Mouse (Mus musculus) neural tube, postnatal 0 days (tissue): ENCODE data around the gene Gpatch4. TPM values are rescaled to one million over a fixed set of nuclear protein-coding genes. Genes with fewer than 3 reads are reported as not detected.

Experiments used
- polyA plus RNA-seq: library from polyadenylated mRNA; unstranded; fragments of >200 nt; fragmentation: Nextera tagmentation; extraction: Ambion mirVana; gene quantifications from 2 replicates; pipeline ENCODE4 v1.2.1, GENCODE M21; 2015

Gpatch4 gene
- polyA plus RNA-seq = 29.4 and 33.1 TPM in 2 replicates

GRCm38 (mm10) chr3:88042661-88043421 is at the start of gene Gpatch4:
TSS of gene Gpatch4 (plus strand) at chr3:88043108.

GRCm38 (mm10) chr3:88000181-88000580 is 42.7 kb upstream of the Gpatch4 start, which contains the start of gene Bcan:
TSS of gene Bcan (minus strand) at chr3:88000230.

DNA sequence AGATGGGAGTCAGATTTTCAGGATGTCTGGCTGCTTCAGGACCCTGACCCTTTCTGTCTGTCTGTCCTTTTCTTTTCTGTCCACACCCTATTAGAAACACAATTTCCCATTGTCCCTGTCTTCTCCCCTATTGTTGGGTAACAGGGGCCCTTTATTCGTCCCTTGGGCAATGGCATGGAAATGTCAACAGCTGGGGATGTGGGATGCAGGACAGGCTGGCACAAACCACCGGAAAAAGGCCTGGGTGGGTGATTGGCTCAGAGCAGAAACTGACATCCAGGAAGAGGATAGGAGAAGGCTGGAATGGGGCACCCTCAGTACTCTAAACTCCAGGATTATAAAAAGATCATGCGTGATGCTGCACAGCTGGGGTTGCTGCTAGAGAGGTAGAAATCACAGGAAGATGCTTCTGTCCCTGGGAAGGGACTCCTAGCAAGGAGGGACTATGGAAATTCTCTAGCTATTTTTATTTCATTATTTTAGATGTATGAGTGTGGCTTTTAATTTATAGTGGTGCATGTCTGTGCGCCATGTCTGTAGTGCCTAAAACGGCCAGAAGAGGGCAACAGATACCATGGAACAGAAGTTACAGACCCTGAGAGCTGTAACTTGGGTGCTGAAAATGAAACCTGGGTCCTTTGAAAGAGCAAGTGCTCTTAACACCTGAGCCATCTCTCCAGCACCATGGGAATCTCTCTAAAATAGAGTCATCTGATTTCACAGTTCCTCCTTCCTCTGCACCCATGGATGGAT is 15.3 kb upstream of the Gpatch4 start, which contains the start of gene Hapln2:
Gene Hapln2, minus strand, starts transcription at position 150 of the 753 bp plus-strand sequence.

DNA sequence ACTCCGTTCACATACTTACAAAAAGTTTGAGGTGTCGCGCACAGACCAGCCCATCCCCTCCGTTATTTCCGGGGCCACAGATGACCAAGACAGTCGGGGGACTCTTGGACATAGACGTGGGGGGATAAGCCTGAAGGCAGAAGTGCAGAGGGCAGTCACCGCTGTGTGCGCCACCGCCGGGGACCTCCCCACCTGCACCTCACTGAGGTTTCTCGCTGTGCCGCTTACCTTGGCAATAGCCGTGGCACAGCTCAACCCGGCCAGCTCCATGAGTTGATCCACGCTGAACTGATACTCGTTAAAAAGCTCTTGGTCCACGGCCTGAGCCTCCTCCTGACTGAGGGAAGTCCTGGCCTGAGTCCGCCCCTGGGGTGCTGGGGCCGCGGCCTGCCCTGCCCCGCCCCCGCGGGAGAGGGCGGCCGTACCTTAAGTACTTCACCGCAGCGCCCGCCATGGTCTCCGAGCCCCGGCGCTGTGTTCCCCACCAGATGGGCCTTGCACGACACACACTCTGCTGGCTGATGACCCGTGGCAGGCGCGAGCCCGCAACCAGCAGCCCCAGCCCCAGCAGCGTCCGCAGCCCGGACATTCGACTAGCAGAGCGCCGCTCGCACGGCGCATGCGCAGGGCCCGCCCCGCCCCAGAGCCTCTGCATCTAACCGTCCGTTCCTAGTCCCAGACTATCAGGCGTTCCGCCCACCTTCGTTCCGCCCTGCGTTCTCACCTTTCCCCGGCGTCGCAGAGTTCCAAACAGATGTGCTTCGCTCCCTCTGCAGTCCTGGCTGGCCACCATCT is 15.2 kb downstream of the Gpatch4 start, which contains the start of gene Naxe:
Gene Naxe, minus strand, starts transcription at position 594 of the 795 bp plus-strand sequence.

GRCm38 (mm10) chr3:88078204-88078603 is 35.3 kb downstream of the Gpatch4 start, which contains the start of gene Ttc24:
TSS of gene Ttc24 (minus strand) at chr3:88078304.

GRCm38 (mm10) chr3:88081345-88082223 is 38.7 kb downstream of the Gpatch4 start, which contains the start of gene Iqgap3:
TSS of gene Iqgap3 (plus strand) at chr3:88081971.

Other genes starting within 250 kb of the Gpatch4 start
- gene Ntrk1, start 247.9 kb upstream of the Gpatch4 start, polyA plus RNA-seq = 1.9 and 13.1 TPM in 2 replicates
- 0.19 and 0.23 TPM in 2 replicates for gene Insrr, start 246.2 kb upstream of the Gpatch4 start, polyA plus RNA-seq
- 7.2 and 7.6 TPM in 2 replicates for gene Pear1, start 218.8 kb upstream of the Gpatch4 start, polyA plus RNA-seq
- gene Sh2d2a, start 196.4 kb upstream of the Gpatch4 start, polyA plus RNA-seq = not detected in 2 replicates
- gene Prcc, start 157.5 kb upstream of the Gpatch4 start, polyA plus RNA-seq = 16.3 and 16.7 TPM in 2 replicates
- gene Hdgf, start 136.8 kb upstream of the Gpatch4 start, polyA plus RNA-seq = 126 and 131 TPM in 2 replicates
- gene Mrpl24, start 123.6 kb upstream of the Gpatch4 start, polyA plus RNA-seq = 49.6 and 51.7 TPM in 2 replicates
- gene Isg20l2, start 112.8 kb upstream of the Gpatch4 start, polyA plus RNA-seq = 15.5 and 16.3 TPM in 2 replicates
- 14.0 and 18.9 TPM in 2 replicates for gene Rrnad1, start 112.4 kb upstream of the Gpatch4 start, polyA plus RNA-seq
- gene Crabp2, start 94.4 kb upstream of the Gpatch4 start, polyA plus RNA-seq = 35.8 and 56.7 TPM in 2 replicates
- gene Nes, start 72.0 kb upstream of the Gpatch4 start, polyA plus RNA-seq = 9.6 and 10.4 TPM in 2 replicates
- 283 and 338 TPM in 2 replicates for gene Bcan, start 42.9 kb upstream of the Gpatch4 start, polyA plus RNA-seq
- gene Hapln2, start 15.5 kb upstream of the Gpatch4 start, polyA plus RNA-seq = 0.79 and 0.92 TPM in 2 replicates
- 166 TPM in 2 replicates for gene Naxe, start 15.4 kb downstream of the Gpatch4 start, polyA plus RNA-seq
- not detected in 2 replicates for gene Ttc24, start 35.2 kb downstream of the Gpatch4 start, polyA plus RNA-seq
- 1.1 and 1.7 TPM in 2 replicates for gene Iqgap3, start 38.9 kb downstream of the Gpatch4 start, polyA plus RNA-seq
- 14.9 and 18.3 TPM in 2 replicates for gene Mef2d, start 99.3 kb downstream of the Gpatch4 start, polyA plus RNA-seq
- 0.53 and 0.73 TPM in 2 replicates for gene Rhbg, start 211.6 kb downstream of the Gpatch4 start, polyA plus RNA-seq
- gene Gm38392, start 244.1 kb downstream of the Gpatch4 start, polyA plus RNA-seq = 0.39 and 0.50 TPM in 2 replicates